Mouse (Mus musculus) MEL (cell line): Measurements from ENCODE around the gene Slc32a1.

Source experiments
- CTCF ChIP-seq, 3 experiments: IDR thresholded peaks in 2 of 3; conservative IDR thresholded peaks in 1 of 3; 2 replicates each; pipeline ENCODE4 v1.5.1; 2011 to 2012; ENCODE audit warnings: low read length in 3 of 3, low read depth in 2 of 3, mild to moderate bottlenecking in 2 of 3, improper control_type of control experiment in 1 of 3, inconsistent platforms in 1 of 3, mixed read lengths in 1 of 3, moderate library complexity in 1 of 3; ENCODE audit not compliant: control insufficient read depth in 1 of 3, insufficient read depth in 1 of 3, poor library complexity in 1 of 3, severe bottlenecking in 1 of 3
- EP300 ChIP-seq, 2 experiments: IDR thresholded peaks; 2 replicates each; pipeline ENCODE4 v1.6.1; 2011; ENCODE audit warnings: improper control_type of control experiment in 2 of 2, low read length in 2 of 2, low read depth in 1 of 2, mild to moderate bottlenecking in 1 of 2
- GATA1 ChIP-seq: IDR thresholded peaks from 2 replicates; pipeline ENCODE4 v1.6.1; 2011; ENCODE audit warnings: low read depth, low read length, improper control_type of control experiment
- MAZ ChIP-seq: IDR thresholded peaks from 2 replicates; pipeline ENCODE4 v1.6.1; 2012; ENCODE audit warnings: low read depth, mild to moderate bottlenecking, inconsistent platforms, low read length, improper control_type of control experiment
- NELFE ChIP-seq: IDR thresholded peaks from 2 replicates; pipeline ENCODE4 v1.6.1; 2011; ENCODE audit warnings: low read depth, low read length, improper control_type of control experiment
- POLR2A ChIP-seq, 2 experiments: IDR thresholded peaks; 2 replicates each; pipeline ENCODE4 v1.6.1; 2011 to 2012; ENCODE audit warnings: low read length in 2 of 2, mild to moderate bottlenecking in 2 of 2, control low read depth in 1 of 2, improper control_type of control experiment in 1 of 2, low read depth in 1 of 2, moderate library complexity in 1 of 2; ENCODE audit not compliant: control insufficient read depth in 1 of 2, insufficient read depth in 1 of 2, poor library complexity in 1 of 2
- POLR2AphosphoS5 ChIP-seq: IDR thresholded peaks from 2 replicates; pipeline ENCODE4 v1.6.1; 2012; ENCODE audit warnings: low read depth, borderline replicate concordance, mild to moderate bottlenecking, inconsistent platforms, low read length, moderate library complexity, mixed read lengths
- ZKSCAN1 ChIP-seq: IDR thresholded peaks from 2 replicates; pipeline ENCODE4 v1.6.1; 2012; ENCODE audit warnings: low read depth, mild to moderate bottlenecking, inconsistent platforms, low read length, improper control_type of control experiment, moderate library complexity

- TF ChIP-seq CTCF (IDR thresholded peaks at IDR 0.05 in 2 of 3, conservative IDR thresholded peaks at IDR 0.05 in 1 of 3; ENCODE audit: control insufficient read depth in 1 of 3, insufficient read depth in 1 of 3, low read depth in 2 of 3, low read length in 3 of 3, poor library complexity in 1 of 3, severe bottlenecking in 1 of 3) (no peak), EP300 (IDR thresholded peaks at IDR 0.05; ENCODE audit: low read depth in 1 of 2, low read length in 2 of 2) (no peak), GATA1 (no peak), ZKSCAN1 (no peak), POLR2AphosphoS5 (no peak), POLR2A (IDR thresholded peaks at IDR 0.05; ENCODE audit: control insufficient read depth in 1 of 2, insufficient read depth in 1 of 2, low read depth in 1 of 2, low read length in 2 of 2, poor library complexity in 1 of 2) (no peak), MAZ (0 out of 2 replicates have a peak, but pooled peaks have one; percentile 39), NELFE (no peak)
Observed at GRCm38 (mm10) chr2:158595103-158595502, 15.5 kb upstream of the Slc32a1 start.
